8 mouse cellular contexts compared by ENCODE assay signal in the genomic region with DNA sequence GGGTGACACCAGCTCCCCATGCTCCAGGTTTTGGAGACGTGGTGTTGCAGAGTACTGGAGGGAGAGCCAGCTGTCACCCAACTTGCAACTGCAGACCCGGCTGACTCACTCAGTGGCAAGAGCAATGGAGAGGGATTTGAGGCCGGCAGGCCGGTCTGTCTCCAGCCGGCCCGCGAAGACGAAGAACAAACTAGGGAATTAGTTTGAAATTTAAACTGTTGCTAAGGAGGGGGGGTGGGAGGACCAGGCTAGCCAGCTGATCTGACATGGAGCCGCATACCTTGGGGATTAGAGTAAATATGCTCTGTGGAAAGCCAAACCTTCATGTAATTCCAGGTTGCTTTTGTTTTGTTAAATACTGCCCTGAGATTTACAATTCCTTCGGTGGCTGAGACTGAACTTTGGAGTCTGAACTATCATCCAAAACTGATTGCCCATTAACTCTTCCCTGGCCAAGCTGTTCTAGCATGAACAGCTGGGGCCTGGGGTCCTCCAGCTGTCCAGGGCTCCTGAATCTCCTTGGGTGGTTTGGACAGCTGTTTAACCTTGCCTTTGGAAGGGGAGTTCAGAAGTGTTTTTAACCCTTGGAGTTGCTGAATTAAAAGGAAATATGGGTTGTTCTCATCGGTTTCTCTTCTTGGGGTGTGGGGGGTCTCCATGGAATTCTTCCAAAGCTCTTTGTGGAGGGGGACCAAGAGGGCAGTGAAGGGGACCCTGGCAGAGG. TPM values are rescaled to one million over a fixed set of nuclear protein-coding genes. Genes with fewer than 3 reads are reported as not detected.
DNase-seq lines count a peak whose midpoint lies in the region; ATAC-seq lines count a peak whose summit lies in the region.

No protein-coding gene starts in this region.

- DNase-seq in lung, adult 18-20 months: peak; percentile 53 to 62
- no peak for DNase-seq in lung, postnatal 25 days (ENCODE audit: low spot score)
- peak; percentile 67 for DNase-seq in embryo, embryonic 10.5 days (ENCODE audit: low spot score)
- peak; percentile 62 for DNase-seq in kidney, postnatal 14 days
- peak; percentile 59 for DNase-seq in mesoderm, embryonic 11.5 days (ENCODE audit: low read depth, low spot score)
- DNase-seq in urinary bladder, postnatal 25 days (ENCODE audit: low spot score): peak; percentile 38
- DNase-seq in MN1 (ENCODE audit: low spot score): no peak

- H3K9me3 ChIP-seq in heart, embryonic 15.5 days (replicated peaks): no peaks in the 10 kb centered on the region

- peak overlapping the region; percentile 68 for H3K4me3 ChIP-seq in heart, embryonic 15.5 days

- peak overlapping the region; percentile 72 for H3K9ac ChIP-seq in heart, embryonic 15.5 days

- peak overlapping the region; percentile 98 for H3K4me2 ChIP-seq in heart, embryonic 15.5 days

- ATAC-seq in heart, embryonic 15.5 days (replicated peaks; ENCODE audit: insufficient number of reproducible peaks, insufficient read depth, low FRiP score, low read depth): no peak

- peaks cover 65% of the 10 kb centered on the region for H3K4me1 ChIP-seq in heart, embryonic 15.5 days (replicated peaks)

- H3K27ac ChIP-seq in heart, embryonic 15.5 days: peak overlapping the region; percentile 76

- 4% methylated on average over 11 of the region's 11 CpGs for WGBS in heart, embryonic 15.5 days

- H3K27me3 ChIP-seq in heart, embryonic 15.5 days: no peaks in the 10 kb centered on the region

- H3K36me3 ChIP-seq in heart, embryonic 15.5 days: 0 out of 2 replicates have a peak, but pooled peaks cover 3% of the 10 kb centered on the region

RNA-seq across cellular contexts. Expression of gene Dhrs3, which starts 2.0 kb away (rescaled TPM):
- polyA plus RNA-seq in heart, embryonic 15.5 days (2015; fragmentation: Nextera tagmentation; extraction: Ambion mirVana): 36.3 and 46.4 TPM in 2 replicates

Comparison
In these comparisons a context has a peak if more than half of its experiments do, and no peak if none do; other contexts are left out.
1. DNase-seq: peak in lung, adult 18-20 months (2 of 2), embryo, embryonic 10.5 days (single experiment), kidney, postnatal 14 days (single experiment), mesoderm, embryonic 11.5 days (single experiment) and urinary bladder, postnatal 25 days (single experiment); none in lung, postnatal 25 days (single experiment) and MN1 (single experiment).